Mouse (Mus musculus) heart, embryonic 14.5 days (tissue): ENCODE results near the gene Gpd1. TPM values are rescaled to one million over a fixed set of nuclear protein-coding genes. Genes with fewer than 3 reads are reported as not detected.
A peak's percentile ranks its signal among the peaks of the same experiment; 100 is the strongest.

Source experiments
- ATAC-seq: fragments of 200-750 bp; cut with Nextera tagmentation; 2 replicates; pipeline ENCODE4 v1.8.0; 2017; ENCODE audit warnings: low read depth, moderate TSS enrichment; ENCODE audit not compliant: insufficient number of reproducible peaks, insufficient read depth, low FRiP score
- H3K27ac ChIP-seq, 2 experiments: fragments of 200-500 bp in 1 of 2; fragments of 300-500 bp in 1 of 2; sonication (generic) in 1 of 2; replicated peaks in 1 of 2; 2 replicates each; pipeline ENCODE4 v1.5.1; 2012 to 2014; ENCODE audit warnings: low read depth in 2 of 2, low read length in 2 of 2, control low read depth in 1 of 2, mild to moderate bottlenecking in 1 of 2, mixed read lengths in 1 of 2; ENCODE audit not compliant: control insufficient read depth in 1 of 2, insufficient read depth in 1 of 2
- H3K27me3 ChIP-seq: fragments of 300-500 bp; sonication (generic); 2 replicates; pipeline ENCODE4 v1.6.1; 2014; ENCODE audit warnings: mild to moderate bottlenecking, low read length, control low read depth; ENCODE audit not compliant: control insufficient read depth, insufficient read depth
- H3K36me3 ChIP-seq: fragments of 300-500 bp; sonication (generic); 2 replicates; pipeline ENCODE4 v1.6.1; 2014; ENCODE audit warnings: mild to moderate bottlenecking, control low read depth, low read length, mixed read lengths; ENCODE audit not compliant: control insufficient read depth, insufficient read depth
- H3K4me1 ChIP-seq, 2 experiments: fragments of 200-500 bp in 1 of 2; fragments of 300-500 bp in 1 of 2; sonication (generic) in 1 of 2; 2 replicates each; pipeline ENCODE4 v1.6.1; 2012 to 2014; ENCODE audit warnings: low read length in 2 of 2, control low read depth in 1 of 2, mixed read lengths in 1 of 2; ENCODE audit not compliant: control insufficient read depth in 2 of 2, insufficient read depth in 2 of 2
- H3K4me2 ChIP-seq: fragments of 300-500 bp; sonication (generic); 2 replicates; pipeline ENCODE4 v1.6.1; 2014; ENCODE audit warnings: mild to moderate bottlenecking, low read length
- H3K4me3 ChIP-seq, 2 experiments: fragments of 200-500 bp in 1 of 2; fragments of 300-500 bp in 1 of 2; sonication (generic) in 1 of 2; 2 replicates each; pipeline ENCODE4 v1.5.1; 2012 to 2014; ENCODE audit warnings: low read length in 2 of 2, mild to moderate bottlenecking in 2 of 2, control low read depth in 1 of 2, low read depth in 1 of 2, moderate library complexity in 1 of 2; ENCODE audit not compliant: control insufficient read depth in 1 of 2, insufficient read depth in 1 of 2
- H3K9ac ChIP-seq: fragments of 300-500 bp; sonication (generic); 2 replicates; pipeline ENCODE4 v1.6.1; 2014; ENCODE audit warnings: mild to moderate bottlenecking, low read length
- H3K9me3 ChIP-seq: fragments of 300-500 bp; sonication (generic); 2 replicates; pipeline ENCODE4 v1.6.1; 2016; ENCODE audit warnings: low read length, control low read depth; ENCODE audit not compliant: control insufficient read depth
- WGBS: fragments of 180-500 bp; shearing (Covaris S2); extraction: QIAGEN DNeasy Blood & Tissue Kit; methylation state at CpG from one replicate; pipeline ENCODE4 v1.1.7; 2014; 5-methylcytosine and 5-hydroxymethylcytosine counted together
- polyA plus RNA-seq: library from polyadenylated mRNA; unstranded; fragments of >200 nt; fragmentation: Nextera tagmentation; extraction: Ambion mirVana; gene quantifications from 2 replicates; pipeline ENCODE4 v1.2.1, GENCODE M21; 2014

The Gpd1 gene
- polyA plus RNA-seq, 1 experiment from 2014 or later = 1.1 TPM

- ATAC-seq = no peak
- no peaks in the 10 kb centered on the region for H3K9me3 ChIP-seq
- H3K4me2 ChIP-seq = no peak overlapping the region
- H3K9ac ChIP-seq = no peak overlapping the region
- no peak overlapping the region for H3K4me3 ChIP-seq
- H3K27ac ChIP-seq = no peak overlapping the region
- H3K4me1 ChIP-seq = peaks cover 13 to 23% of the 10 kb centered on the region in 2 experiments
- WGBS = 83% methylated on average over 12 of the region's 12 CpGs
- H3K36me3 ChIP-seq = peaks cover 50% of the 10 kb centered on the region
- no peaks in the 10 kb centered on the region for H3K27me3 ChIP-seq
These were observed 501 bp upstream of the Gpd1 start for GRCm38 (mm10) chr15:99716814-99717213.

DNA sequence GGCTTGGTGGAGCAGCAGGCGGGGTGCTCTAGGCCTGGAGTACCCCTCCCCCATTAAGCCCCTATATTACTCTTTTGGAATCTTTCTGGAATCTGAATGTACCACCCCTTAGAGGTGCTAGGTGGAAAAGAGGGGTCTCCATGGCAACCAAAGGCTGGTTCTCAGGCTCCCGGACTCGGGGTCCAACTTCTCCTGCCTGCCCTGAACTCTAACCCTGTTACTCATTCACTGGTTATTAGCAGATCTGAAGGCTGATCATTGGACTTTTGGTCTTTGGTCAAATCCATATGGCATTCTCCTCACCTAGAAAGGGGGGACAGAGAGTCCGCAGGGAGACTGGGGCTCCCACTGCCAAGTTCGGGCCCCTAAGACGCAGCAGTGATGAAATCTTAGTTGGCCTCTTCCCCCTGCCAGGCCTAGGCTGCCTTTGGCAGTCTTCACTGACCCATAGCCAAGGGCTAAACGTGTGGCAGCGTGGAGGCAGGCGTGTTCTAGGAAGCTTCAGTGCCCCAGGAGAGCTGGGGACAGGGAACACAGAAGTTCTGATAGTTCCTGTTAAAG, 1.2 kb downstream of the Gpd1 start:
- Histone ChIP-seq H3K27me3 (no peaks in the 10 kb centered on the region), H3K27ac (no peak overlapping the region), H3K9me3 (no peaks in the 10 kb centered on the region), H3K9ac (no peak overlapping the region), H3K4me3 (no peak overlapping the region), H3K4me1 (peaks cover 23 to 31% of the 10 kb centered on the region in 2 experiments), H3K4me2 (no peak overlapping the region), H3K36me3 (peaks cover 34% of the 10 kb centered on the region)
- no peak for ATAC-seq
- WGBS = 93% methylated on average over 9 of the region's 9 CpGs

- WGBS = 68% methylated on average over 8 of the region's 8 CpGs
- no peak overlapping the region for H3K4me3 ChIP-seq
- H3K4me2 ChIP-seq = no peak overlapping the region
- H3K9ac ChIP-seq = no peak overlapping the region
- ATAC-seq = no peak
- peaks cover 28% of the 10 kb centered on the region for H3K36me3 ChIP-seq
- H3K27me3 ChIP-seq = no peaks in the 10 kb centered on the region
- H3K9me3 ChIP-seq = no peaks in the 10 kb centered on the region
- no peak overlapping the region for H3K27ac ChIP-seq
- H3K4me1 ChIP-seq = peaks cover 24 to 34% of the 10 kb centered on the region in 2 experiments
These were observed 2.5 kb downstream of the Gpd1 start for GRCm38 (mm10) chr15:99719865-99720264.

GRCm38 (mm10) chr15:99721921-99722743, 4.8 kb downstream of the Gpd1 start:
- no peak for ATAC-seq
- Histone ChIP-seq H3K4me2 (no peak overlapping the region), H3K9ac (no peak overlapping the region), H3K27me3 (no peaks in the 10 kb centered on the region), H3K4me1 (peaks cover 20 to 42% of the 10 kb centered on the region in 2 experiments), H3K27ac (0 out of 4 replicates have a peak overlapping the region, but pooled peaks of 1 of the 2 experiments have one; percentile 98), H3K36me3 (peaks cover 21% of the 10 kb centered on the region), H3K9me3 (no peaks in the 10 kb centered on the region), H3K4me3 (no peak overlapping the region)
- 74% methylated on average over 25 of the region's 25 CpGs for WGBS

DNA sequence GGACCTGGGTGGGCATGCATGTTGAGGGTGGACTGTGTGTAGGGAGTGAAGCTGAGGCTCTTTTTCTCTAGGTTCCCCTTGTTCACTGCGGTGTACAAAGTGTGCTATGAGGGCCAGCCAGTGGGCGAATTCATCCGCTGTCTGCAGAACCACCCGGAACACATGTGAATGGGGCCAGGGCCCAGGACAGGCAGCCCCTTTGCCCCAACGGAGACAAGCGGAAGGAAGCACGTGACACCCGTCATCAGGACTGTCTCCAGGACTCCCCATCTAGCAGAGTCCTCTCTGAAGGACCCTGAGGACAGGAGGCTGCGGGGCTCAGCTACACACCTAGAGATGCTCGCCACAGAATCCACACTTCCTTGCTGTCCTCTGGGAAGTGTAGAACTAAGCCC, 5.8 kb downstream of the Gpd1 start:
- Histone ChIP-seq H3K9me3 (no peaks in the 10 kb centered on the region), H3K4me3 (peak overlapping the region; percentile 2 to 92; a peak in 2 of 4 replicates), H3K27ac (peak overlapping the region; percentile 95 to 98), H3K36me3 (peaks cover 29% of the 10 kb centered on the region), H3K4me2 (peak overlapping the region; percentile 81), H3K27me3 (no peaks in the 10 kb centered on the region), H3K4me1 (peaks cover 19 to 37% of the 10 kb centered on the region in 2 experiments), H3K9ac (peak overlapping the region; percentile 64)
- no peak for ATAC-seq
- 40% methylated on average over 10 of the region's 10 CpGs for WGBS

DNA sequence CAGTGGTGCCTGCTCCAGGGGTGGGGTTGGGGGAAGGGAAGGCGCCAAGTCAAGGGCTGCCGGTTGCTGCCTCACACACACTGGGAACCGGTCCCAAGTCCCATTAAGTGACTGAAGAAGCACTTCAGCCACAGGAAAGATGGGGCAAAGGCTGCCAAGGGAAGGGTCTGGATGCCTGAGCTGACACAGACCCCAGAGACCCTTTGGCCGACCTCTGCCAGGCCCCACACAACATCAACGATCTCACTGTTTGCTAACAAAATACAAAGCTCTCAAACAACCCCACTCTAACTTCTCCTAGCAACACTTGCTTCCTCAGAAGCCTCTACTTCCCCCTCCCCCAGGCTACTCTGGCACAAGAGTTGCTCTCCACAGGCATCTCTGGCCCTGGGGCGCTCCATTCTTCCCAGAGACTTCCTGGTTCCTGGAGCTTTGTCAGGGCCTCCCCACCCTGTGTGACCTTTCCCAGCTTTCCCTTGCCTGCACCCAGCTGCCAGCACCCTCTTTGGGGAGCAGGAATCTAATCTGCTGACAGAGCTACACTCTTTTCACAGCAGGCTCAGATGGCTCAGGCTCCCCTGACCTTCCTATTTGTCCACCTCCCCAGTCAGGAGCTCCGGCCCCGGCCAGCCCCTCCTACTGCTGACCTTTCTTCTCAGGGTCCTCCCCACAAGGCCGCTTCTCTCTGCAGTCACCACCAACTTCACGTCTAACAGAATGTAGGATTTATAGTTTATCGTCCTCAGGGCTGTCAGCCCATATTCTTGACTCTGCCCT, 6.4 kb downstream of the Gpd1 start:
- Histone ChIP-seq H3K9ac (peak overlapping the region; percentile 64), H3K4me1 (peaks cover 19 to 37% of the 10 kb centered on the region in 2 experiments), H3K36me3 (peaks cover 34% of the 10 kb centered on the region), H3K4me3 (peak overlapping the region; percentile 25 to 92), H3K27me3 (no peaks in the 10 kb centered on the region), H3K27ac (peak overlapping the region; percentile 95 to 98), H3K4me2 (peak overlapping the region; percentile 81), H3K9me3 (no peaks in the 10 kb centered on the region)
- 14% methylated on average over 11 of the region's 11 CpGs for WGBS
- ATAC-seq = no peak

DNA sequence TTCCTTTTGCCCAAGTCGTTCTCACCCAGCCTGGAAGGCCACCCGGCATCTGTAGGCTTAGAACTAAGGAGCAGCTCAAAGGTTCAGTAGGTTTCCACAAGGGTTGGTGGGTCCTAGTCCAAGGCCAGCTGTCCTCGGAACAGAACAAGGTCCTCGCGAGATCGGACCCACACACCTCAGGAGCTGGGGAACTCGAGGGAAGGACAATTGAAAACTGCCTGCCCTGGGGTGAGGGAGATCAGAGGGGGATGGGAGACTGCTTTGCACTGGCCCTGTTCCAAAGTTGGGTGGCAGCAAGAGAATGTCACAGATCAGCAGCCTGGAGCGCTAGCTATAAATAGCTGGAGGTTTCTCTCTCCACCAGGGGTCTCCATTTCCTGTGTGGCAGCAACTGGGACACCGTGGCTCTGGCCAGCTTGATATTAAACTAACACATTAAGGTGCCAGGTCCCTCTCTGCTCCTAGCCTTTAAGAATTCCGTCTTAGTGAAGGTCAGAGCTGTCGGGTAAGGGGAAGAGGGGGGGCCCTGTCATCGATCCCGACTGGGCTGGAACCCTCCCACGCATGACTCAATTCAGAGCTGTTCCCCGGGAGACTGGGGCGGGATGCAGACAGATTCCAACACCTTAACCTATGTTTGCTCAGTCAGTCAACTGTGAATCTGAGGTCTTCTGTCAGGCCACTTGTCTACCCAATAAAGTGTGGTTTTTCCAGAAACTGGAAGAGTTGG, 7.1 kb downstream of the Gpd1 start:
- Histone ChIP-seq H3K27me3 (no peaks in the 10 kb centered on the region), H3K27ac (peak overlapping the region; percentile 95 to 98), H3K4me2 (peak overlapping the region; percentile 81), H3K36me3 (peaks cover 36% of the 10 kb centered on the region), H3K9ac (peak overlapping the region; percentile 64), H3K9me3 (peaks cover 4% of the 10 kb centered on the region), H3K4me3 (peak overlapping the region; percentile 49 to 92), H3K4me1 (peaks cover 19 to 37% of the 10 kb centered on the region in 2 experiments)
- 2% methylated on average over 16 of the region's 16 CpGs for WGBS
- peak; percentile 39 for ATAC-seq
